Mouse (Mus musculus) G1E (cell line): ENCODE measurements around the gene Rpl27. TPM values are rescaled to one million over a fixed set of nuclear protein-coding genes. Genes with fewer than 3 reads are reported as not detected.

ENCODE experiments used
- ATAC-seq: 2 replicates; pipeline ENCODE4 v1.8.0; 2016; ENCODE audit warnings: mild to moderate bottlenecking; ENCODE audit not compliant: insufficient number of reproducible peaks, poor library complexity, low FRiP score, severe bottlenecking; ENCODE audit errors: extremely low read depth
- DNase-seq: peaks from one replicate; pipeline ENCODE4 v3.0.0; 2012; ENCODE audit warnings: low spot score
- H3K27me3 ChIP-seq: 2 replicates; pipeline ENCODE4 v1.6.1; 2012; ENCODE audit warnings: mild to moderate bottlenecking, low read length, inconsistent platforms; ENCODE audit not compliant: insufficient read depth
- H3K36me3 ChIP-seq: replicated peaks from 2 replicates; pipeline ENCODE3; 2012; ENCODE audit warnings: mild to moderate bottlenecking, inconsistent platforms
- H3K4me1 ChIP-seq: 2 replicates; pipeline ENCODE4 v1.6.1; 2012; ENCODE audit warnings: low read depth, low read length, inconsistent platforms, mixed read lengths; ENCODE audit not compliant: insufficient read depth
- H3K4me3 ChIP-seq: 2 replicates; pipeline ENCODE4 v1.5.1; 2012; ENCODE audit warnings: low read depth, mild to moderate bottlenecking, inconsistent platforms, low read length, moderate library complexity, mixed read lengths
- H3K9me3 ChIP-seq: replicated peaks from 2 replicates; pipeline ENCODE4 v1.6.1; 2012; ENCODE audit warnings: inconsistent platforms
- CTCF ChIP-seq: IDR thresholded peaks from 2 replicates; pipeline ENCODE4 v1.5.1; 2012; ENCODE audit warnings: low read depth, low read length, inconsistent platforms, mixed read lengths
- GATA1 ChIP-seq: IDR thresholded peaks from 2 replicates; pipeline ENCODE4 v1.6.1; 2012; ENCODE audit warnings: borderline replicate concordance, low read length, inconsistent platforms, mixed read lengths
- GATA2 ChIP-seq: IDR thresholded peaks from 2 replicates; pipeline ENCODE4 v1.6.1; 2012; ENCODE audit warnings: low read depth, low read length, inconsistent platforms, borderline replicate concordance
- POLR2AphosphoS5 ChIP-seq: IDR thresholded peaks from 2 replicates; pipeline ENCODE4 v1.6.1; 2012; ENCODE audit warnings: low read depth, low read length, inconsistent platforms; ENCODE audit not compliant: insufficient replicate concordance
- TAL1 ChIP-seq: conservative IDR thresholded peaks from 2 replicates; pipeline ENCODE4 v1.6.1; 2012; ENCODE audit warnings: low read depth, low read length, inconsistent platforms, mixed read lengths
- polyA plus RNA-seq: library from polyadenylated mRNA; stranded (reverse); fragments of >175 nt; gene quantifications from 2 replicates; pipeline ENCODE4 v1.2.3, GENCODE M21; 2012
- total RNA-seq, 2 experiments: library from RNA; stranded (forward) in 1 of 2; stranded (reverse) in 1 of 2; fragments of 200-1000 nt in 1 of 2; fragments of >200 nt in 1 of 2; fragmentation: Nextera tagmentation in 1 of 2; gene quantifications; 2 replicates each; pipeline ENCODE4 v1.2.3; 2014 to 2017

The Rpl27 gene
- total and polyA plus RNA-seq, 3 experiments = 787 to 2,225 (median 1,039) TPM

DNA sequence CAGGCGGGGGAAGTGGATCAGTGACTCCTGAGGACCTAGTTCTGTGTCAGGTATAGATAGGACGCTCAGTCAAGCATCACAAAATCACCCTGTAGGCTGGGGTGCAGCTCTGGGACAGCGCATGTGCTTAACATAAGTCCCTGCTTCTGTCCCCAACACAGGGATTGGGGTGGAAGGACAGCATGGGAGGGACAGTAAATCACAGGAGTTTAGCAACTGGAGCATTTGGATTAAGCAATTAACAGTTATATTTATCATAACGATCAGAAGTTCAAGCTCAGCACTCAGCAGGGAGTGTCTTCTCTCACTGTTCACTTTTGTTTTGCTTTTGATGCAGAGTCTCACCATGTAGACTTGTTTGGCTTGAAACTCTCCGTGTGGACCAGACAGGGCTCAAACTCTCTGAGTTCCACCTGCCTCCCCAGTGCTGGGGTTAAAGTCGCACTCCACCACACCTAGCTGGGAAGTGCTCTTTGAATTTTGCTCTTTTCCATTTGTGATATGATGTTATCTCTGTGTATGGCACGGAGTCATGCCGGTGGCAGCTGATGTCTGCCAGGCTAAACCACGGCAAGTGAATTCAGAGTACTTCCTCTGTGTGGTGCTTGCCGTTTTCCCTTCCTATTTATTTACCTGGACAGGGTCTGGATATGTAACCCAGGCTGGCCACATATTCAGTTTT lies 10.1 kb downstream of the Rpl27 start:
- TF ChIP-seq GATA1 (no peak), TAL1 (no peak), POLR2AphosphoS5 (no peak), CTCF (no peak), GATA2 (no peak)
- no peak for DNase-seq
- Histone ChIP-seq H3K4me3 (peak overlapping the region; percentile 61; the same call in 1 of the 2 replicates), H3K36me3 (peaks cover 56% of the 10 kb centered on the region), H3K4me1 (peaks cover 82% of the 10 kb centered on the region), H3K27me3 (no peaks in the 10 kb centered on the region), H3K9me3 (no peaks in the 10 kb centered on the region)
- no peak for ATAC-seq

- ATAC-seq (no peak), DNase-seq (no peak)
- no peaks in the 10 kb centered on the region for H3K9me3 ChIP-seq
- H3K4me3 ChIP-seq = no peak overlapping the region
- TF ChIP-seq GATA2 (no peak), POLR2AphosphoS5 (no peak)
- peaks cover 78% of the 10 kb centered on the region for H3K36me3 ChIP-seq
- no peaks in the 10 kb centered on the region for H3K27me3 ChIP-seq
- H3K4me1 ChIP-seq = peaks cover 87% of the 10 kb centered on the region
Observed at GRCm38 (mm10) chr11:101454702-101455101, 12.6 kb downstream of the Rpl27 start.

DNA sequence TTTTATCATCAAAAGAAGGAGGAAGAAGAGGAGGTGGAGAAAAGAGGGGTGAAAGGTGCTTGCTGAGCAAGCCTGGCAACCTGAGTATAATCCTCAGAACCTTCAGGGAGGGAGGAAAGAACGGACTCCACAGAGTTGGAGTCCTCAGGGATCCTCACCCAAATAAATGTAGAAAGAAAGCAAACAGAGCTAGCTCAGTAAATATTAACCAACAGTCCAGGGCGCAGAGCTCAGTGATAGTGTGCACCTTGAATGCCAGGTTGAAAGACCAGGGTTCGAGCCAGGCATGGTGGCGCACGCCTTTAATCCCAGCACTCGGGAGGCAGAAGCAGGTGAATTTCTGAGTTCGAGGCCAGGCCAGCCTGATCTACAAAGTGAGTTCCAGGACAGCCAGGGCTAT lies 13.5 kb downstream of the Rpl27 start:
- no peak for ATAC-seq
- H3K36me3 ChIP-seq = peaks cover 84% of the 10 kb centered on the region
- H3K27me3 ChIP-seq = no peaks in the 10 kb centered on the region
- no peak overlapping the region for H3K4me3 ChIP-seq
- peaks cover 88% of the 10 kb centered on the region for H3K4me1 ChIP-seq
- TF ChIP-seq CTCF (no peak), GATA1 (no peak), TAL1 (no peak), GATA2 (no peak), POLR2AphosphoS5 (no peak)
- no peak for DNase-seq
- no peaks in the 10 kb centered on the region for H3K9me3 ChIP-seq

GRCm38 (mm10) chr11:101457631-101458030 lies 15.5 kb downstream of the Rpl27 start:
- ATAC-seq (no peak), DNase-seq (no peak)
- TF ChIP-seq GATA1 (no peak), POLR2AphosphoS5 (no peak), TAL1 (no peak), GATA2 (no peak), CTCF (no peak)
- H3K4me1 ChIP-seq = peaks cover 86% of the 10 kb centered on the region
- no peaks in the 10 kb centered on the region for H3K9me3 ChIP-seq
- H3K4me3 ChIP-seq = no peak overlapping the region
- peaks cover 94% of the 10 kb centered on the region for H3K36me3 ChIP-seq
- no peaks in the 10 kb centered on the region for H3K27me3 ChIP-seq

DNA sequence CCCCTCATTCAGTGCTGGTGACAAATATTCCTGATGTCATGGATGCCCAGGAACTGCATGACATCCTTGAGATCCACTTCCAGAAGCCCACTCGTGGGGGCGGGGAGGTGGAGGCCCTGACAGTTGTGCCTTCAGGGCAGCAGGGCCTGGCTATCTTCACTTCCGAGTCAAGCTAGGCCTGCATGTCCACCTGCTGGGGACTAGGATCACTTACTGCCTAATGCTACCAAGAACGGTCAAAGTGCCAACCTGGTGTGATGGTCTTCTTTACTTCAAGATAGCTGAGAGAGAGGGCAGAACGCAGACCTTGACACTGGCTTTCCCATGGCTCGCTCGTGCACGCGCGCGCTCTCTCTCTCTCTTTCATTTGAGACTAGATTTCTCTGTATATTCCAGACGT lies 16.1 kb downstream of the Rpl27 start:
- DNase-seq = no peak
- no peak overlapping the region for H3K4me3 ChIP-seq
- H3K4me1 ChIP-seq = peaks cover 88% of the 10 kb centered on the region
- TF ChIP-seq GATA2 (no peak), GATA1 (no peak)
- no peaks in the 10 kb centered on the region for H3K27me3 ChIP-seq
- no peaks in the 10 kb centered on the region for H3K9me3 ChIP-seq
- no peak for ATAC-seq
- H3K36me3 ChIP-seq = peaks cover 93% of the 10 kb centered on the region

DNA sequence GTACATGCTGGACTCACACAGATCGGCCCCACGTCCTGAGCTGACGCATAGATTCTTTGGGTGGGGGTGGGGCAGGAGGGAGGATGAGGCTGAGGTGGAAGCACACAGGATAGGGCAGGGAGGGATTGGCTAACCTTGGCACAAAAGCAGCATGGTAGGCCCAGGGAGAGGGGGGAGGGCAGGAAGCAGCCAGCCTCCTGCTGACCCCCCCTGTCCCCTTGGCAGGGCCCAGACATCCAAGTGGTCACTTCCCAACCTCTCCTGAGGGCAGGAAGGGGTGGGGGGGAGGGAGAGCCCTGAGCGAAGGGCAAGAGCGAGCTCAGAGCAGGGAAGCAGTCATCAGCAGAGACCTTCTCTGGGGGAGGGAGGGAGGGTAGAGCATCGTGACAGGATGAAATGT lies 17.6 kb downstream of the Rpl27 start:
- DNase-seq = no peak
- no peaks in the 10 kb centered on the region for H3K27me3 ChIP-seq
- peaks cover 86% of the 10 kb centered on the region for H3K36me3 ChIP-seq
- no peak for TF ChIP-seq GATA2
- TF ChIP-seq GATA1 = no peak
- no peak for TF ChIP-seq TAL1
- TF ChIP-seq POLR2AphosphoS5 = no peak
- TF ChIP-seq CTCF = no peak
- ATAC-seq = no peak
- no peaks in the 10 kb centered on the region for H3K9me3 ChIP-seq
- peaks cover 92% of the 10 kb centered on the region for H3K4me1 ChIP-seq
- H3K4me3 ChIP-seq = no peak overlapping the region

DNA sequence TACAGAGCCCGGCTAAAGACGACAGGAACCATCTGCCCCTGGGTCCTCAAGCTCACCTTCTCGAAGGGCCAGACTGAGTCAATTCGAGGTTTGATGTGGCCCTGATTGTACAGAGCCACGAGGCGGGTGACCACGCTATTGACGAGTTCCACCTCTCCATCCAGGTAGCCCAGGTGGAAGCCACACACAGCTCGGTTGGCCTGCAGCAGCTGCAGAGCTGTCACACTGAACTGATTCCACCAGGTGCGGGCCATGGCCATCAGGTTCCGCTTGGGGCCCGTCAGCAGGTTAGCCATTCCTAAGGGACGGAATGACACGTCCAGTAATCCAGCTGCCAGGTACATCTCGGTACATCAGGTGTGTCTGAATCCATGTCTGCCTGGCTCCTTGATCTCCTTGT lies 18.2 kb downstream of the Rpl27 start:
- H3K36me3 ChIP-seq = peaks cover 80% of the 10 kb centered on the region
- DNase-seq (no peak), ATAC-seq (no peak)
- TF ChIP-seq GATA1 (no peak), GATA2 (no peak)
- peaks cover 92% of the 10 kb centered on the region for H3K4me1 ChIP-seq
- no peak overlapping the region for H3K4me3 ChIP-seq
- H3K27me3 ChIP-seq = no peaks in the 10 kb centered on the region
- H3K9me3 ChIP-seq = no peaks in the 10 kb centered on the region
